9 mouse cellular contexts compared by ENCODE assay signal in the genomic region with DNA sequence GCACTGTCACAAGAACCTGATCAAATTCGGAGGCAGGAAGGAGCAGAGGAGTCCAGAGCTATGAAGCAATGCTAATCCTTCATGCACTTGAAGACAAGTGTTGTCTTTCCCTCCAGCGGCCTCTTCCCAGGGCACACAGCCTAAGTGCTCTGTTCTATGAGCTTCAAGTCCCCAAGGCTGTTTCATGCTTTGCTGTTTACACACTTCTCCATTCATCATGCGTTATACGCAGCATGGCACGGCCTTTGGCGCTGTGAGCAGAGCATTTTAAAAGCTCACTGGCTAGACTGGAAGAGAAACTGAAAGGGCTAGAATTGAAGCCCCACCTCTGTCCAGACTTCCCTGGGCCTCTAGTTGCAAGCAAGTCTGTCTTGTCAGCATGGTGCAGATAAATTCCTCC. TPM values are rescaled to one million over a fixed set of nuclear protein-coding genes. Genes with fewer than 3 reads are reported as not detected.
DNase-seq lines count a peak whose midpoint lies in the region; ATAC-seq lines count a peak whose summit lies in the region.
"Had no signal": no experiment of that assay in that cellular context is flagged by ENCODE, and none has a peak within 500 bp of the region (broad histone marks: within the 10 kb centered on the region; RNA-seq: fewer than 3 reads in every experiment).

No protein-coding gene starts in this region.

- peak; percentile 71 for ATAC-seq in granulocyte monocyte progenitor cell, adult 5-6 weeks (replicated peaks; ENCODE audit: poor library complexity, severe bottlenecking)
- ATAC-seq in midbrain, embryonic 13.5 days = peak; percentile 4; the same call in 1 of the 2 replicates

- H3K27ac ChIP-seq in midbrain, embryonic 13.5 days = 0 out of 2 replicates have a peak overlapping the region, but pooled peaks have one; percentile 36
- H3K27ac ChIP-seq: stomach, embryonic 15.5 days had no signal

- peaks cover 88% of the 10 kb centered on the region for H3K4me1 ChIP-seq in midbrain, embryonic 13.5 days (replicated peaks)

- no peaks in the 10 kb centered on the region for H3K27me3 ChIP-seq in midbrain, embryonic 13.5 days
- H3K27me3 ChIP-seq: stomach, embryonic 15.5 days had no signal

- peak; percentile 38 for DNase-seq in ovary, adult 18-20 months (ENCODE audit: low spot score)
- DNase-seq in ovary, postnatal 10 days (ENCODE audit: low spot score) = no peak
- DNase-seq in induced T-regulatory cell, adult 2 months (ENCODE audit: low read depth) = peak; percentile 62
- DNase-seq in embryo, embryonic 10.5 days (ENCODE audit: low spot score) = no peak
- DNase-seq in right cerebral cortex, adult 2 months (ENCODE audit: low spot score in 2 of 2) = no peak
- DNase-seq in c-Kit-positive CD71-positive TER-119-positive erythroid progenitor cells, embryonic 14.5 days (ENCODE audit: low spot score) = no peak

- WGBS in midbrain, embryonic 13.5 days = 29% methylated on average over 6 of the region's 6 CpGs

- H3K4me3 ChIP-seq in midbrain, embryonic 13.5 days (replicated peaks) = no peak overlapping the region
- H3K4me3 ChIP-seq: stomach, embryonic 15.5 days had no signal

- H3K9ac ChIP-seq in midbrain, embryonic 13.5 days (replicated peaks) = no peak overlapping the region
- H3K9ac ChIP-seq: stomach, embryonic 15.5 days had no signal

- H3K36me3 ChIP-seq in midbrain, embryonic 13.5 days = no peaks in the 10 kb centered on the region
- H3K36me3 ChIP-seq: stomach, embryonic 15.5 days had no signal

- no peaks in the 10 kb centered on the region for H3K9me3 ChIP-seq in midbrain, embryonic 13.5 days
- H3K9me3 ChIP-seq: stomach, embryonic 15.5 days had no signal

- H3K4me2 ChIP-seq in midbrain, embryonic 13.5 days (replicated peaks) = no peak overlapping the region
- H3K4me2 ChIP-seq: stomach, embryonic 15.5 days had no signal

RNA-seq across cellular contexts. Expression of a gene that starts 6.2 kb away (rescaled TPM):
- 1.4 and 2.3 TPM in 2 replicates for total RNA-seq in granulocyte monocyte progenitor cell, adult 5-6 weeks (2014; fragmentation: Nextera tagmentation)
- total RNA-seq in granulocyte monocyte progenitor cell, adult 5-6 weeks (2017) = 0.26 and 0.69 TPM in 2 replicates
- polyA plus RNA-seq in midbrain, embryonic 13.5 days (2015; fragmentation: Nextera tagmentation; extraction: Ambion mirVana) = 11.0 and 11.5 TPM in 2 replicates

RNA-seq across cellular contexts. Expression of a gene that starts 57.2 kb away (rescaled TPM):
- 35.6 and 56.2 TPM in 2 replicates for total RNA-seq in granulocyte monocyte progenitor cell, adult 5-6 weeks (2014; fragmentation: Nextera tagmentation)
- total RNA-seq in granulocyte monocyte progenitor cell, adult 5-6 weeks (2017) = 38.4 and 41.8 TPM in 2 replicates
- 12.7 and 14.1 TPM in 2 replicates for polyA plus RNA-seq in midbrain, embryonic 13.5 days (2015; fragmentation: Nextera tagmentation; extraction: Ambion mirVana)

RNA-seq across cellular contexts. Expression of a gene that starts 58.3 kb away (rescaled TPM):
- total RNA-seq in granulocyte monocyte progenitor cell, adult 5-6 weeks (2014; fragmentation: Nextera tagmentation) = 6.0 and 7.1 TPM in 2 replicates
- total RNA-seq in granulocyte monocyte progenitor cell, adult 5-6 weeks (2017) = 5.3 and 10.3 TPM in 2 replicates
- 12.2 and 13.9 TPM in 2 replicates for polyA plus RNA-seq in midbrain, embryonic 13.5 days (2015; fragmentation: Nextera tagmentation; extraction: Ambion mirVana)

Comparison
In these comparisons a context has a peak if more than half of its experiments do, and no peak if none do; other contexts are left out.
1. DNase-seq: peak in ovary, adult 18-20 months (single experiment) and induced T-regulatory cell, adult 2 months (single experiment); none in ovary, postnatal 10 days (single experiment), embryo, embryonic 10.5 days (single experiment), right cerebral cortex, adult 2 months (0 of 2) and c-Kit-positive CD71-positive TER-119-positive erythroid progenitor cells, embryonic 14.5 days (single experiment).